Mouse (Mus musculus): Measurements from ENCODE around the gene Tstd1.

Tstd1 gene

DNA sequence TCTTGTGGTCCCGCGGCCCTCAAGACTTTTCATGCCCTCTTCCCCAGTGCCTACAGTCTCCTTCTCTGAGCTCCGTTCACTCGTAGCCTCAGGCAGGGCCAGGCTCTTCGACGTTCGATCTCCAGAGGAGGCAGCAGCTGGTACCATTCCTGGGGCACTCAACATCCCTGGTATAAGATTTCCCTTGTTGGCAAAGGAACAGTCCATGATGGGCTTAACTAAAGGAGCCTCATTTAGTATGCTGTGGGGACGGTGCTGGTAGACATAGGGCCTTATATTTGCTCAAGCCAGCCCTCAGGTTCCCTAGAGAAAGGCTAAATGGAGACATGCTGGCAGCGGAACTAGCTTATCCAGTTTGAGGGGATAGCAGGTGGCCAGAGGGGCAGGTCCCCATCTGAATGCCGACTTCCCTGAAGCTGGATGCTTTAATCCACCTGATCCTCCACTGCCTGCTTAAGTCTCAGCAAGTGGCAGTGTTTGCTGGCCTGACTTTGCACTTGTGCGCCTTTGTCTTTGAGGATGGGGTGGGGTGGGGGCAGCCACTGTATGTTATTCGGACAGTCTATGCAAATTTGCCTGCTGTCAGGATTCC, 715 bp downstream of the Tstd1 start:
- DNase-seq (ENCODE audit: low spot score): no peak

DNA sequence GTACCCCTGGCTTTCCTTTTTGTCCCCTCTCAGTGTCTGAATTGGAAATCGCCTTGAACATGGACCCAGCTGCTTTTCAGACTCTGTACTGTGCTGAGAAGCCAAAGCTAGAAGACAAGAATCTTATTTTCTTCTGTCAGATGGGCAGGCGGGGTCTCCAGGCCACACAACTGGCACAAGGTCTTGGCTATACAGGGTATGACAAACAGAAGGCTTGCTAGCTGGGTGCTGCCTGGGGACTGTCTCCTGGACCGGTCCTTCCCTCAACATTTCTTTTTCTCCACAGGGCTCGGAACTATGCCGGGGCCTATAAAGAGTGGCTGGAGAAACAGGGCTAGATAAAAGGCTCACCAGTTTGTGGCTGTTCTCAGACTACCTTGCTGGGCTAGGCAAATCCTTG, 1.2 kb downstream of the Tstd1 start:
- no peak for DNase-seq (ENCODE audit: low spot score)

DNA sequence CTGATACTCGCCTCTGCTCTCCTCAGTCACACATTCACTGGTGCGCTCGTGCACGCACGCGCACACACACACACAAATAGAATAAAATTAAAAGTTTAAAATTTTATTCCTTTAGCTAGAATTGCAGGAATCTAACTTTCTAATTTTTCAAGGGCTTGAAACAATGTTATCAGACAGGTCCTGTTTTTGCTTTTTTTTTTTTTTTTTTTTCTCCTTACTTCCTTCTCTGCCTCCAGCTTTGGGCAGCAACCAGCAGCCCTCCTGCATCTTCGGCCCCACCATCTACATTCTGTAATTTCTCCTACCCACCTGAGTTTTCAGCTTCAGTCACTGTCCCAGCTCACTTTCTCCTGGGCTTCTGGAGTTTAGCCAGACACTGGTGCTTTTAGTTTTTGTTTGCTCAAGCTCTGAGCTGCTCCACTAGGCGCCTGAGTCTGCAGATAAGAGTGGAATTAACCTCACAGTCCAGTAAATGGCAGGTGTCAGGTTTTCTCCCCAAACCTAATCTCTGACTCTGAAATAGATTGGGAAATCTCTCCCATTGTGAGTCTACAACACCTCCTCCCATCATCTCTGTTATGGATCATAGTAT, 3.9 kb downstream of the Tstd1 start:
- DNase-seq (ENCODE audit: low spot score): no peak

DNA sequence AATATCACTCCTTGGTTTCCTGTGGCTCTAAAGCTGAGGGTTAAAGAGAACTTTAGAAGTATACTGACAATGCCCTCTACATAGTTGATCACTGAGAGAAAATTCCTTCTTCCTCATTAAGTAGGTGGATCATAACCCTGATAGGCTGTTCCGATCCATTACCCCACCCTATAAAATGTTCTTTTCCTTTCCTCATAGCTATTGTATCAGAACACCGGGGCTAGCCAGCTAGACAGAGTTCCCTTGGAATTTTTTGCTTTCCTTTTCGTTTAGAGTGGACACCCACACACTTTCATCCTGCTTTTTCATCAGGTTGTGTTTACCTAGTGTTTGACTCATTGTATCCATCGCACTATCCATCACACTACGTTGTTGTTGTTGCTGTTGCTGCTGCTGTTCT, 6.0 kb downstream of the Tstd1 start:
- no peak for DNase-seq (ENCODE audit: low spot score)

DNA sequence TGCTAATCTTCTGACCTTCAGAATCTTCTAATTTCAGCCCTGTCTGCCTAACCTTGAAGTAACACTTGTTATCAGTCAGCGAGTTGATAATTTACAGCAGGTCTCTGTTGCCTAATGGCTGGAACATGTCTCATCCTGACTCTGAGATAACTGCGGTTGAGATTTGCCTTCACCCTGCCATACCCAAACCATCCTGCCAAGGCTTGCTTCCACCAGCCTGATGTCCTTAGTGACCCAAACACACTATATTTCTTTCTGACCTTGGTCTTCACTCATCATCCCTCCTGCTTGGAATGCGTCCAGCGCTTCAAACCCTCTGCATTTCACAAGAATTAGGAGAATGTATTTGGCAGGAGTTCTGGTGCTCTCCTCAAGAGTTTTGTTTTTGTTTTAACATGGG, 6.5 kb downstream of the Tstd1 start:
- DNase-seq (ENCODE audit: low spot score): no peak

DNA sequence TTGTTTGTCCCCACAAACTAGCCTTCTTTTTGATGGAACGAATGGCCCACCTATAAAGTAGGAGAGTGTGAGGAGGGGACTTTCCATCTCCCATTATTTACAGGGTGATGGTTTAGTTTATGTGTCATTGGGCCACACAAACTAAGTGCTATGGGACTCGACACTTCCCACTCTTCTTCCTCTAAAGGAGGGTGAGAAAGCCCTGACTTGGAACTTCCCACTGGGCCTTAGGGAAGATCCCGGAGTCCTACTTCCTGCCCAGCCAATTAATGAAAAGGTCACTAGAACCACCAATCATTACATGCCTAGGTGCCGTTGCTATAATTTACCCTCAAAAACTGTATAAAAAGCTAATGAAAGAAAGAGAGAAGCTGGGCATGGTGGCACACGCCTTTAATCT, 13.5 kb downstream of the Tstd1 start:
- DNase-seq (ENCODE audit: low spot score): no peak

DNA sequence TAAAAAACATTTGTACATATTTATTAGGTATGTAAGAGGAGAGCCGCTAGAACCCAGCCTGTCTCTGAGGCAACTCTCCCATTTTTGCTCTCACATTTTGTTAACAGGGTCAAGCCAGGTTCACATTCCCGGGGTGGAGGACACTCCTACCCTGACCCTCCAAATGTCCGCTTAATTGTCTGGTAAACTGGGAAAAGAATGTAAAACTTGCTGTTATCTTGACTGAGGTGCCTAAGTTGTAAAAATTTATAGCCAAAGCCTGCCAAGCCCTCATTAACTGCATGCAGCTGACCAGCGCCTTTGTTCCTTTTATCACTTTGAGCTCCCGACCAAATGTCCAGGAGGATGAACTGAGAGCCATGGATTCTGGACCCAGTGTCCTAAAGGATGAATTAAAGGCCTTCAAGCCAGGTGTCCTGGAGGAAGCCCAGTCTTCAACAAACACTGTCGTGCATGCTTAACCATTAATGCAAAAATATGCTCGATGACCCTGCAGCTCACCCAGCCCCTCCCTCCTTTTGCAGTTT, 16.7 kb downstream of the Tstd1 start:
- DNase-seq (ENCODE audit: low spot score): no peak

DNA sequence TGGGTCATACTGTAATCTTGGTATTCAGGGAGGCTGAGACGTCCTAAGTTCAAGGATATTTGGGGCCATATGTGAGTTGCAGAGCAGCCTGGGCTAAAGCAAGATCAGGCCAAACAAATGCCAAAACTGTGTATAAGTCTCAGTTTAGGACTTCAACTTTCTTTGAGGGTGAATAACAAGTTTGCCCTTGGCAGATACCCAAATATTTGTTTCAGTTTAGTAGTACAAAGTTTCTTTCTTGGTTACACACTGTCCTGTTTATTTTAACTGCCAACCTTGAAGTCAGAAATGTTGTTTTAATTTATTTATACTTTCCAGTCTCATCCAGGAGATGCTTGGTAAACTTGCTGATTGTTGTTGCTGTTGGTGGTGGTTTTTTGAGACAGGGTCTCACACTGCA, 17.3 kb downstream of the Tstd1 start:
- no peak for DNase-seq (ENCODE audit: low spot score)

DNA sequence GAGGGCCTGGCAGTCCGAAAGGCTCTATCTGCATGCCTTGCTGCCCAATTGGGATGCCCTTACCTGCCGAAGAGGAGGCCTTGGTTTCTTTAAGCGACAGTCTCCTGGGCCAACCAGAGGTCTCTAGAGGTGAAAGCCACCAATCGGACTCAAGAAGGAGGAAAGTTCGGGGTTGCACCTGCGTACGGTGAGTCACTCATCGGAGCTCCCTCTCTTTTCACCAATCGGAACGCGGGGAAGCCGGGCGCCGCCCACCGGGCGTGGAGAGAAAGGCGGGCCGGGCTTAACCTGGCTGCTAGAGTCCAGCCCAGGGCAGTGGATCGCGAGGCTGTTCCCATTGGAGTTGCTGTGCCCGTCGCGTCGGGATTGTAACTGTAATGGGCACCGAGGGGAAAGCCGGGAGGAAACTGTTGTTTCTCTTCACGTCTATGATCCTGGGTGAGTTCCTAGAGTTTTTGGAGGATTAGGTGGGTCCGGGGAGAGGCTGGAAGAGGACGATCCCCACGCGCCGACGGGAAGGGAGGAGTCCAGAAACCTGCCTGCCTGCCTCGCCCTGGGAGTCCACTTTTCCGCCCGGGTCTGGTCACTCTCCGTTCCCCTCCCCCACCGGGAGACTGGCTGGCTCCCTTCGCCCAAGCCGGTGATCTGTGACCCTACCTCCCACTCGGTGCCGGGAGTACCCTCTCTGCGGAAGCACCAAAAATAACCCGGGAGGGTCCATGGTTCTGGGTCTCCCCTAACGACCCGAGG, 18.8 kb downstream of the Tstd1 start, which contains the start of gene F11r:
TSS of gene F11r (plus strand) at position 272 of the 750 bp plus-strand sequence.
- no peak for DNase-seq (ENCODE audit: low spot score)

DNA sequence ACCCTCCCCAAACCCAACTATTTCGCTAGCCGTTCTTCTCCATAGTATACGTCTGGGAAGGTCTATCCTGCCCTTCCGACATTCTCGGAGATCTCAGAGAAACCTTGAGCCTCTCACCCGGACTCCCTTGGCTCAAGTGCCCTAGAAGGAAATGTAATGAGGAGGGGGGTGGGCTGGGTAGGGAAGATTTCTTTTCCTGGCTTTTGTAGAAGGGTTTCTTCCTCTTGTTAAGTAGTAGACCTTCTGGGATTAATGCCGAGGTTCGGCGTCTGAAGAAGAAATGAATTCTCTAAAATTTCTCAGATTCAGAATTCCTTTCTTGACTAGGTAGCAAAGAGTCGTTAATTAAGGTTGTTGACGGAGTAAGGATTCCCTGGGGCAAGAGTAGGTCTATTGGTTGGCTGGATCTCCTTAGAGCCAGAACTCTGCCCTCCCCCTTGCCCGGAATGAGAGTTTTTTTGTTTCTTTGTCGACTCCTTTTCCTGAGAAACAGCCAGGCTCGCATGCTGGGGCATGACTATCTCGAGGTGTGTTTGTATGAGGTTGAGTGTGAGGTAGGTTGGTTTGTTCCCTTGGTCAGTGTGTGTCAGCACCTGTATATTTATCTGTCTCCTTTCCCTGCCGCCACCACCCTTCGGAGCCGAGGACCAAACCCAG, 19.5 kb downstream of the Tstd1 start:
- DNase-seq (ENCODE audit: low spot score): no peak

DNA sequence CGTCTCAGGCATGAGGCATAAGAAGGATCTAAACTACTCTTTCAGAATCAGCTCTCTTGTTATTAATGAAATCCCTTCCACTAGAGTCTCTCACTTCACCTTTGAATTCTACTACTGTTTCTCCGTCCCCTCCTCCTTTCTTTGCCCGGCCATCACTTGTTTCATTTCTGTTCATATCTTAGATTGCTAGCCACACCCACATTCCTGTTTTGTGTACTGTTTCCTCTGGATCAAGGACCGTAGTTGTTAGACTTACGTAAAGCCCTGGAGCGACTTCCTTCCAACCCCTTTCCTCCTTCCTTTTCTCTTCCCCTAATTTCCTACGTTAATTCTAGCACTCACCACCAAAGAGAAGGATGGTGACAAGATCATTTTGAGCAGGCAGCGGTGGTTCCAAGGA, 20.4 kb downstream of the Tstd1 start:
- DNase-seq (ENCODE audit: low spot score): no peak

DNA sequence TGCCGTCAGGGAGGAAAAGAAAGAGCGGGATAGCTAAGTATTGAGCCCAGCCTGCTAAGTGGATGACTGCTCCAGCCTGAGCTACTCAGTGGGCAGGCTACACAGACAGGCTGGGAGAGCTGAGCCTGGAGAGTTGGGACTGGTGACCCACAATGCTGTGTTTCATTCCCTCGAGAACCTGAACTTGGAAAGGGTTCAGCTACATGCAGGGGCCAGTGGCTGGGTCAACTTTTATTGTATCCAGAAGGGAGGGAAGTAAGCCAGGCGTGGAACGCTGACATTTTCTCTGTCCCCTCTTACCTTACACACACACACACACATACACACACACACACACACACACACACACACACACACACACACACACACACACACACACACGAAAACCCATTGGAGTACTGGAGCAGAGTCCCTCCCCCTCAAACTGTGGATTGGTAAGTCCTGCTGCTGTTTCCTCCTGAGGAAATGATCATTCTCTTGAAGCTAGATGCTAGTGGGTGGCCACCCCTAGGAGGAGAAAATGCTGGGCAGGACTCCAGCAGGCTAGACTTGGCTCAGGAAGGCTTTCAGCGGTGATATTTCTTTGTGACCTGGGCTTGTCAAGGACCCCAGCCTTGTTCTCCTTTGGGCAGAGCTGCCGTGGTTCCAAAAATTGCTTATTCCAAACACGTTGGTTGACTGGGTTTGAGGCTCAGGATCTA, 21.5 kb downstream of the Tstd1 start:
- DNase-seq (ENCODE audit: low spot score): no peak

DNA sequence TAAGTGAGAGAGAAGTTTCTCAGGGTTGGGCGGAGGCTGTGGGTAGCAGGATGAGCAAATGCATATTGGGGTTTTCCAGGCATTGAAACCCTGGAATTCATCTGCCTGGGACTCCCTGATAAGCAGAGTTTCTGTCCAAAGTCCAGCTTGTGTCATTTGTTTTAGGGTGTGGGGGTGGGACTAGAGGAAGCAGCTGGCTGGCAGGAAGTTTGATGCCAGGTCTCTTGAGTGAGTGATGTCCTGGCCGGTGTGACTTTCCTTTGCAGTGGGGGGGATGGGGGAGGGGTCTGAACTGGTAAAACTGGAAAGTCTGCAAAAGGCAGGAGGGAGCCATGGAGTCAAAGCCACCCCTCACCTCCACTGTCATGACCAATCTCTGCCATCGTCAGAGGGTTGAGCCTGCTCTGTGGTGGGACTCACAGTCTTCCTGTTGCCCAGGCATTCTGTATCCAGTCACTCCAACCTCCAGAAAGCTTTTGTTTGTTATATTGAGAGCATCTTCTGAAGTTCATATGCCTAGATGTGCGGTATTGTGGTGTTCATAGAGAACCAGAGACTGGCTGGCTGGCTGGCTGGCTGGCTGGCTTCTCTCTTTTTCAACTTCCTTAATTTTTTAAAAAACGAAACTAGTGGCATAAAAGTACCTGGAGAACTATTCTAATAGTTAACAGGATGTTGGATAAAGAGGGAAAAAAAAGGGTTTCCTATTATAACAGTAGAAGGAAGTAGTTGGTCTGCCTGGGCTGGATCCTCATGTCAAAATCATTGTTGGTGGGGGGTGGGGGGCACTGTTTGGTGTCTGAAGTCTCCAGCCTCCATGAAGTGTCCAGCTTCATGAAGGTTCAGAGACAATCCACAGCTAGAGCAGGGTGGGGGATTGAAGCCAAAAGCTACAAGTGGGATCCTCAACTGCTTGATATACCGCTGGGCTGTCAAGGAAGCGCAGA, 23.1 kb downstream of the Tstd1 start:
- DNase-seq (ENCODE audit: low spot score): no peak

DNA sequence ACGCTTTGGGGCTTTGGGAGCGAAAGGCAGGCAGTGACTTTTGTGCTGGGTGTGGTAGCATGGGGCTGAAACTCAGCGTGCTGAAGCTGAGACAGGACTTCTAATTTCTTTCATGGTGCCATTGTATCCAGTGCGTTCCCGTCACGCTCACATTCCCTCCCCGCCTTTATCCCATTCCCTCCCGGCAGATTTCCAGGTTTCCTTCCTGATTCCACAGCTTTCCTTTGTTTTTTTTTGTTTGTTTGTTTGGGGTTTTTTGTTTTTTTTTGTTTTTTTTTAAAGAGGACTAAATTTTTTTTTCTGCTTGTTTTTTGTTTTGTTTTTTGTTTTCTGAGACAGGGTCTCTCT, 23.7 kb downstream of the Tstd1 start:
- no peak for DNase-seq (ENCODE audit: low spot score)

DNA sequence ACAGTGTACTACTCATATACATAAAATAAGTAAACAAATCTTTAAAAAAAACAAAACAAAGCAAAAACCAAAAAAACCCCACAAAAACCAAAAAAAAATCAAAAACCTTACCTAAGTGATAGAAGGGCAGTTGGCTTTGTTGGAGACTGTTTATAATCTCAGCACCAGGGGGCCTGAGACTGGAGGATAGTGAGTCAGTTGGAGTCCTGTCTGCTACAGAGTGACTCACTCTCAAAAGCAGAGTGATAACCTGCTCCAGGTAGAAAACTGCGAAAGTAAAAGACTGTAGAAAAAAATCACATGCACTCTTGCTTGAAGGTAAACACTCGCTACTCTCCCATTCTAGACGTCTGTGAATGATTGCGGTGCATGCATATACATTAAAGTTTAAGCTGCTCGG, 26.4 kb downstream of the Tstd1 start:
- no peak for DNase-seq (ENCODE audit: low spot score)

DNA sequence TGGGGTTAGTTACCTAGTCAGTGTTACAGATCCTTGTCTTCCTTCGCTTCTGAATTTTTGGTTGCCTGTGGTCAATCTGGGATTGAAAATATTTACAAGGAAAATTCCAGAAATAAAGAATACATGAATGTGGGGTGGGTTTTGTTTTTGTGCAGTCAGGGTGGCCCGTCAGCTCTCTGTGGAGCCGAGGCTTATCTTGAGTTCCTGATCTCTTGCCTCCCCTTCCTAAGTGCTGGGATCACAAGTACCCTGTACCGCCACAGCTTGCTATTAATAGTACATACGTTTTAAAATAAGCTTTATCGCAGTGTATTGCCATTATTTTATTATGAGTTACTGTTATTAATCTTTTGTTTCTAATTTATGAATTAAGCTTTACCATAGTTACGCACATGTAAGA, 28.2 kb downstream of the Tstd1 start:
- no peak for DNase-seq (ENCODE audit: low spot score)

DNA sequence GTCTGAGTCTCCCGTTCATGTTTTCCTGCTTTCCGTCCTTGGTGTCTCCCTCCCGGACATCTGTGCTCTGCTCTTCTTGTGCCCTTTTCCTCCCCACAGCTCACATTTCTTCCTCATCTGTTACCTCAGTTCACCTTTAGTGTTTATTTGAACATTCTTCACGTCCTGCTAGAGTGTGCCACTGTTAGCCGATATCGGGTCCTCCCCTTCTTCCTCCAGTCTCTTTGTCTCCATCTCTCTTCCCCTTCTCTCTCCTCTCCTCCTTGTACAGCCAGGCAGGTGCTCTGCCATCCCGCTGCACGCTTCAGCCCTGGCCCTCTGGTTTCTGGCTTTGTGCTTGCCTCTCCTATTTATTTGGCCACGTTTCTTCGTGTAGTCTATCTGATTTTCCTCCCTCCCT, 29.0 kb downstream of the Tstd1 start:
- DNase-seq (ENCODE audit: low spot score): no peak

DNA sequence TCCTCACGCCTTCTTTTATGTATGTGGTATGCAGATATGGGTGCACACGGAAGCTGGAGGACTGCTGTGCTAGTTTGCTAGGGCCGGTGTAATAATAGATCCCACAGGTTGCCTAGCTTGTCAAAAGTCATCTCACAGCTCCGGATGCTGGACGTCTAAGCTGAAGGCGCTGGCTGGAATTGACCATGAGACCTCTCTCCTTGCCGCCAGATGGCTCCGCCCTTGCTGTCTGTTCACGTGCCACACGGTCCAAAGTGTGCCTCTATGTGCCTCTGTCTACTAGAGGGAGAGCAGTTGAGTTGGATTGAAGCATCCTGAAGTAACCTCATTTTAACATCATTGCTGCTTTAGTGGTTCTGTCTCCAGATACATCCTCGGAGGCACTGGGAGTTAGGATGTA, 31.4 kb downstream of the Tstd1 start:
- no peak for DNase-seq (ENCODE audit: low spot score)

DNA sequence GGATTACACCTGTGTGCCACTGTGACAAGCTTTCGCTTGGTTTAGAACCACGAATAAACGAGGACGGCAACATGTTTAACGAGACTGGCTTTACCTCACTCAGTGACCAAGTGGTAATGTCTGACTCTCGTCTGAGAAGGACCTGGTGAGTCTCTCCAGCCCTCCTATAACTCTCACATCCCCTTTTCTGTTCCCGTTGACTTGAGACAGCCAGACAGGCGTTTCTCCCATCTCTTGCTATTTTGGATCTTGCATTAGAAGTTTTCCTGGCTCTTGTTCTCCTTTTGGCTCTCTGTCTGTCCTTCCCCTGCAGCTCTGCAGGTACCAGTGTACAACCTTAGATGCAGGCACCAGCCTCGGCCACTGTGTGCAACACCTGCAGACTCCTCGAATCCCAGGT, 32.3 kb downstream of the Tstd1 start:
- DNase-seq (ENCODE audit: low spot score): no peak

DNA sequence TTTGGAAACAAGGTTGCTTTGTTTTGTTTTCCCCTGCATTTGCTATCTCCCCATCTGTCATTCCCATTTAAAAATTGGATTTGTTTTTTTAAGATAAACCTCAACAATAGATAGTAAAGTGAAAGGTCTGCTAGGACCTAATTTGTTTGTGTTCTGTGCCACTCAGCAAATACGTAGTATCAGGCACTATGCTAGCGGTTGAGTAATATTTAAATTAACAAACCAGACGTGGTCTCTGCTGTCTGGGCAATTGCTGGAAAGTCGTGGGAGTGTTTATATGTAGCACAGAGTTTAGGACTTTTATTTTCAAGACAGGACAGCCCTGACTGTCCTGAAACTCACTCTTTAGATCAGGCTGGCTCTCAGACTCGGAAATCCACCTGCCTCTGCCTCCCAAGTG, 33.9 kb downstream of the Tstd1 start:
- no peak for DNase-seq (ENCODE audit: low spot score)

DNA sequence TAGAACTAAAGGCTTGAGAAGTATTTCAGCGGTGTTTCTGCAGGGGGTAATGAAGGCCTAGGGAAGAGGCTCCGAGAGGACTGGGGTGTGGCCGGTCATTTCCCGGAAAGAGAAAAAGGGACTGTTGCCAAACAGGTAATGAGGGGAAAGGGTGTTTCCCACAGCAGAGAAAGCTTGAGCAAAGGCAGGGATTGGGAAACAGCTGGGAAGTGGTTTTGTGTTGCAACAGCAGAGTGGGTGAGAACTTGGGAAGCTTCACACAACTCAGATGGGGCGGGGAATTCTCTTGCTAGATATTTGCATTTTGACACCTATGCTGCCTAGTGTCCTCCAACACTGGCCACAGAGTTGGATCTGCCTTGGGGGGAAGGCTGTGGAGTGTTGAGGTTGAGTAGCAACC, 34.3 kb downstream of the Tstd1 start:
- DNase-seq (ENCODE audit: low spot score): no peak
